Mouse (Mus musculus) stomach, postnatal 0 days (tissue): Measurements from ENCODE around the gene Slc35f6. TPM values are rescaled to one million over a fixed set of nuclear protein-coding genes. Genes with fewer than 3 reads are reported as not detected.
A peak's percentile ranks its signal among the peaks of the same experiment; 100 is the strongest.

Experiments
- ATAC-seq: fragments of 200-750 bp; cut with Nextera tagmentation; 2 replicates; pipeline ENCODE4 v1.8.0; 2017; ENCODE audit not compliant: low FRiP score, low TSS enrichment
- DNase-seq: peaks from one replicate; pipeline ENCODE4 v3.0.0-alpha.2; 2016; ENCODE audit warnings: low spot score
- H3K27ac ChIP-seq: fragments of 300-500 bp; sonication (generic); replicated peaks from 2 replicates; pipeline ENCODE4 v1.5.1; 2014; ENCODE audit warnings: mild to moderate bottlenecking, control low read depth
- H3K27me3 ChIP-seq: fragments of 300-500 bp; sonication (generic); 2 replicates; pipeline ENCODE4 v1.6.1; 2014; ENCODE audit warnings: low read length; ENCODE audit not compliant: control insufficient read depth, insufficient read depth
- H3K36me3 ChIP-seq: fragments of 300-500 bp; sonication (generic); 2 replicates; pipeline ENCODE4 v1.6.1; 2014; ENCODE audit warnings: low read length, mixed read lengths; ENCODE audit not compliant: control insufficient read depth, insufficient read depth
- H3K4me1 ChIP-seq: fragments of 300-500 bp; sonication (generic); replicated peaks from 2 replicates; pipeline ENCODE4 v1.6.1; 2014; ENCODE audit warnings: antibody characterized with exemption; ENCODE audit not compliant: control insufficient read depth, insufficient read depth
- H3K4me2 ChIP-seq: fragments of 300-500 bp; sonication (generic); replicated peaks from 2 replicates; pipeline ENCODE4 v1.6.1; 2014; ENCODE audit warnings: low read depth, mild to moderate bottlenecking, control low read depth, moderate library complexity
- H3K4me3 ChIP-seq: fragments of 300-500 bp; sonication (generic); 2 replicates; pipeline ENCODE4 v1.5.1; 2014; ENCODE audit warnings: low read depth, low read length, control low read depth
- H3K9ac ChIP-seq: fragments of 300-500 bp; sonication (generic); 2 replicates; pipeline ENCODE4 v1.6.1; 2014; ENCODE audit warnings: mild to moderate bottlenecking, low read length, control low read depth, mixed read lengths
- H3K9me3 ChIP-seq: fragments of 300-500 bp; sonication (generic); 2 replicates; pipeline ENCODE4 v1.6.1; 2016; ENCODE audit warnings: low read length; ENCODE audit not compliant: control insufficient read depth
- CTCF ChIP-seq: IDR thresholded peaks from 2 replicates; pipeline ENCODE4 v1.5.1; 2016; ENCODE audit warnings: antibody characterized with exemption, low read depth, mild to moderate bottlenecking, moderate library complexity
- EP300 ChIP-seq: optimal IDR thresholded peaks from 2 replicates; pipeline ENCODE3; 2016; ENCODE audit warnings: antibody characterized with exemption
- WGBS: fragments of 180-500 bp; shearing (Covaris S2); extraction: QIAGEN DNeasy Blood & Tissue Kit; methylation state at CpG from one replicate; pipeline ENCODE4 v1.1.7; 2014; 5-methylcytosine and 5-hydroxymethylcytosine counted together
- polyA plus RNA-seq: library from polyadenylated mRNA; unstranded; fragments of >200 nt; fragmentation: Nextera tagmentation; extraction: Ambion mirVana; gene quantifications from 2 replicates; pipeline ENCODE4 v1.2.1, GENCODE M21; 2015

The Slc35f6 gene
- polyA plus RNA-seq, 1 experiment from 2014 or later, result 30.6 TPM

GRCm38 (mm10) chr5:30606424-30607073 lies 41.2 kb upstream of the Slc35f6 start:
- 64% methylated on average over 16 of the region's 16 CpGs for WGBS
- Histone ChIP-seq H3K4me3 (no peak overlapping the region), H3K4me1 (peaks cover 3% of the 10 kb centered on the region; the same call in 1 of the 2 replicates), H3K9me3 (no peaks in the 10 kb centered on the region), H3K36me3 (no peaks in the 10 kb centered on the region; the same call in 1 of the 2 replicates), H3K27ac (no peak overlapping the region), H3K27me3 (no peaks in the 10 kb centered on the region), H3K4me2 (no peak overlapping the region), H3K9ac (no peak overlapping the region)
- TF ChIP-seq EP300 (no peak), CTCF (no peak)
- DNase-seq, result no peak
- ATAC-seq, result no peak

DNA sequence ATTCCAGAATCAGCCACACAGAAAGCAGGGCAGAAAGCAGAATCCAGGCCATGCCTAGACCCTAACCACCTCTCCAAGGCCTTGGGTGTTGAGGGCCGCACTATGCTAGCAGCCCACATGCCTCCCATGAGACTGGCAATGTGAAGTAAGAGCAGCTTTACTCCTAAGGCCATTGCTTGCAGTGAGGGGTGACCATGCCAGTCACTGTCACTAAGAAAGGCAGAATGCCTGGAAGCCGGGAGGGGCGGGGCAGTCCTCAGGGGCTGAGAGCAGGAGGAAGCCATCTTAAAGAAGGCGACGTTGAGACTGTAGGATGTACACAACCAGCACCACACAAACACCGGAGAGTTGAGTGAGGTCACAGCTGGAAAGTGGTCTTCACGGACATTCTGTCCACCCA lies 38.6 kb upstream of the Slc35f6 start:
- 92% methylated on average over 7 of the region's 7 CpGs for WGBS

DNA sequence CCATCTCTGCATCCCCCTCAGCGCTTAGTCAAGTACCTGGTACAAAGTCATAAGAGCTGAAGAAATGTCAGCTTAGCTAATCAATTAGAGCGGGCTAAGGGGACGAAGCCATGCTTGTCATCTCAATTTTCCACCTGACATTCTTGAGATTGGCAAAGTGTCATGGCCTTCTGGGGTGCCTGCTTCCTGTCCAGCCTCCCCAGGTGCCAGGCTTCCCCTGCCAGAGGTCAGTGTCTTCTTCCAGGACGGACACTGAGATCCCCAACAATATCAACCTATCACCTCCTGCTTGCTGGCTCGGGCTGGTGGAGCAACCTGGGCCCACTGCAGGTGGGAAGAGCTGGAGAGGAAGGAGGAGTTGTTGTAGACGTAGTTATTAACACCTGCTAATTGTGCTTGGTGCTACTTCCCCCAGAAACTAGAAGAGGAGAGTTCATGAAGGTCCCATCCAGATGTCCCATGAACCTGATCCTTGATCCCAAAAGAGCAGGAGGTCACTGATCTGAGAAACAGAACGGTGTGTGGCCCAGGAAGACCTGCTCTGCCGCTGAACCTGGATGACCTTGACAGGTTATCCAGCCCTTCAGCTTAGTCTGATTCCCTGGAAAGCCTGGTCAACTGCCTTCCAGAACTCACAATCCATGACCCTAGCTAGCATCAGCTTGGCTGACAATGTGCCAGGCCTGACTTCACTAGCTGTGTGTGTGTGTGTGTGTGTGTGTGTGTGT lies 37.7 kb upstream of the Slc35f6 start:
- no peaks in the 10 kb centered on the region; the same call in 1 of the 2 replicates for H3K36me3 ChIP-seq
- ATAC-seq (no peak), DNase-seq (no peak)
- peaks cover 13% of the 10 kb centered on the region for H3K4me1 ChIP-seq
- H3K27me3 ChIP-seq, result no peaks in the 10 kb centered on the region
- 81% methylated on average over 8 of the region's 8 CpGs for WGBS
- no peak overlapping the region for H3K27ac ChIP-seq
- no peak overlapping the region for H3K4me2 ChIP-seq
- TF ChIP-seq EP300 (no peak), CTCF (no peak)
- H3K9ac ChIP-seq, result no peak overlapping the region
- H3K9me3 ChIP-seq, result no peaks in the 10 kb centered on the region
- no peak overlapping the region for H3K4me3 ChIP-seq

More for the DNA sequence above, 38.6 kb upstream of the Slc35f6 start:
- TF ChIP-seq CTCF (no peak), EP300 (no peak)
- H3K27me3 ChIP-seq, result no peaks in the 10 kb centered on the region
- no peak overlapping the region for H3K9ac ChIP-seq
- DNase-seq (no peak), ATAC-seq (no peak)
- no peaks in the 10 kb centered on the region for H3K9me3 ChIP-seq
- no peaks in the 10 kb centered on the region; the same call in 1 of the 2 replicates for H3K36me3 ChIP-seq
- peaks cover 7% of the 10 kb centered on the region for H3K4me1 ChIP-seq
- no peak overlapping the region for H3K4me3 ChIP-seq
- no peak overlapping the region for H3K27ac ChIP-seq
- no peak overlapping the region for H3K4me2 ChIP-seq

GRCm38 (mm10) chr5:30611091-30611490 lies 36.6 kb upstream of the Slc35f6 start:
- Histone ChIP-seq H3K4me3 (no peak overlapping the region), H3K4me1 (peaks cover 13% of the 10 kb centered on the region), H3K9ac (no peak overlapping the region), H3K36me3 (no peaks in the 10 kb centered on the region; the same call in 1 of the 2 replicates), H3K27ac (0 out of 2 replicates have a peak overlapping the region, but pooled peaks have one; percentile 6), H3K4me2 (no peak overlapping the region), H3K9me3 (no peaks in the 10 kb centered on the region), H3K27me3 (no peaks in the 10 kb centered on the region)
- no peak for DNase-seq
- 33% methylated on average over 1 of the region's 1 CpGs for WGBS
- no peak for ATAC-seq
- TF ChIP-seq CTCF, result no peak
- TF ChIP-seq EP300, result no peak

DNA sequence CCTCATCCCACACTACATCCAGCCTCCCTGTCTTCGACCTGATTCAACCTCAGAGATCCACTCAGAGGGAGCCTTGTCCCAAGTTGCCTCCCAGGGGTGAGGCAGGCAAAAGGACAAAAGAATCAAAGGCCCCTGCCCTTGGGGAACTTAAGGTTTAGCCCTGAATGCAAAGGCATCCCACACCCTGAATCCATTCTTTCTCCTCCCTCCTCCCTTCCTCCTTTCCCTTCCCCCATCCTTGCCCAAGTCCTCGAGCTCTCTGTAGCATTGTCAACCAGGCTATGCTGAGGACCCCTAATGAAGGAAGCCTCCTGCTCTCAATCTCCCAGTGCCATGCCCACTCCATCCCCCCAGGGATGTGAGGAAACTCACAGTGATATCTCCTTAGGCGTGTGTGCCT lies 36.0 kb upstream of the Slc35f6 start:
- Histone ChIP-seq H3K27me3 (no peaks in the 10 kb centered on the region), H3K4me1 (peaks cover 13% of the 10 kb centered on the region), H3K36me3 (no peaks in the 10 kb centered on the region; the same call in 1 of the 2 replicates), H3K4me3 (no peak overlapping the region), H3K27ac (no peak overlapping the region), H3K9me3 (no peaks in the 10 kb centered on the region), H3K9ac (no peak overlapping the region), H3K4me2 (no peak overlapping the region)
- TF ChIP-seq CTCF (no peak), EP300 (no peak)
- ATAC-seq (no peak), DNase-seq (no peak)
- 39% methylated on average over 3 of the region's 3 CpGs for WGBS

DNA sequence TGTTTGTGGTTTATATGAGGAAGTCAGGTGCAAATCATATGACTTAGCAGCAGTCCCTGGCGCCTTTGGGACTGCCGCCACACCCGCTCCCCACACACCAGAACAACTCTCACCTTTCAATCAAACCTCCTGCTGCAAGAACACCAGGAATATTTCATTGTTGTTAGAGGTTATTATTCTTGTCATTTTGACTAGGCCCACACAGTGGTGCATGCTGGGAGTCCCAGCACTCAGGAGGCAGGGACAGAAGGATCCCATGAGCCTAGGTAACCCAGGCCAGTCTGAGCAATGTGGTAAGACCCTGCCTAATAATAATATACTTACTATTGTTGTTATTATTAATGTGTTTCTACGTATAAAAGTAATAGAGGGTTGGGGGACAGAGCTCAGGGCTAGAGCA lies 35.2 kb upstream of the Slc35f6 start:
- Histone ChIP-seq H3K27ac (no peak overlapping the region), H3K27me3 (no peaks in the 10 kb centered on the region), H3K9me3 (no peaks in the 10 kb centered on the region), H3K9ac (no peak overlapping the region), H3K4me3 (no peak overlapping the region), H3K4me2 (no peak overlapping the region), H3K36me3 (no peaks in the 10 kb centered on the region), H3K4me1 (peaks cover 13% of the 10 kb centered on the region)
- ATAC-seq (peak; percentile 43; the same call in 1 of the 2 replicates), DNase-seq (peak; percentile 59)
- WGBS, result 50% methylated on average over 4 of the region's 4 CpGs
- no peak for TF ChIP-seq EP300
- TF ChIP-seq CTCF, result no peak
